Mouse (Mus musculus) urinary bladder, postnatal 10 days (tissue): ENCODE measurements around the gene Elane.

Source experiments
- DNase-seq: peaks from one replicate; pipeline ENCODE4 v3.0.0; 2022; ENCODE audit warnings: low spot score

Gene Elane

DNA sequence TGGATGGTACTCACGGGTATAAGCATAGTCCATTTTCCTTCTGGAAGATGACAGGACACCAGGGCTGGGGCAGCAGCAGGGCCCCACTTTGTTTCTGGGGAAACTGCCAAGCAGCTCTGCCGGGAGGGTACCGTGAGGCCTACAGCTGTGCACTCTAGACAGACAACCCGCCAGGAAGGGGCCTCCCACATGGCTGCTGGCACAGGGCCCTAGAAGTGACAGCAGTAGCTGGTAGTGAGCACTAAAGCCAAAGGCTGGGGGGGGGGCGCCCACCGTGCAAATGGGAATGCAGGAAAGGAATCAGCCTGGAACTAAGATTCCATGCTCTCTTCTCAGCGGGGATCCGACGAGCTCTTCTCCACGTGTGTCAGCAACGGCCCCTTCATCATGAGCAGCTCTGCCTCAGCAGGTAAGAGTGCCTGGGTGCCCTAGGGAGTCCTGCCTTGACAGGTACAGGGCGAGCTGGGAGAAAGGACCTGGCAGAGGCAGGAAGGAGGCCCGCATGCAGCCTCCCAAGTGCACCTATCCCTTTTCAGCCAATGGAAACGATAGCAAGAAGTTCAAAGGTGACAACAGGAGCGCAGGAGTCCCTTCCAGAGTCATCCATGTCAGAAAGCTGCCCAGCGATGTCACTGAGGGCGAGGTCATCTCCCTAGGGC is 27.5 kb upstream of the Elane start:
- DNase-seq = no peak

DNA sequence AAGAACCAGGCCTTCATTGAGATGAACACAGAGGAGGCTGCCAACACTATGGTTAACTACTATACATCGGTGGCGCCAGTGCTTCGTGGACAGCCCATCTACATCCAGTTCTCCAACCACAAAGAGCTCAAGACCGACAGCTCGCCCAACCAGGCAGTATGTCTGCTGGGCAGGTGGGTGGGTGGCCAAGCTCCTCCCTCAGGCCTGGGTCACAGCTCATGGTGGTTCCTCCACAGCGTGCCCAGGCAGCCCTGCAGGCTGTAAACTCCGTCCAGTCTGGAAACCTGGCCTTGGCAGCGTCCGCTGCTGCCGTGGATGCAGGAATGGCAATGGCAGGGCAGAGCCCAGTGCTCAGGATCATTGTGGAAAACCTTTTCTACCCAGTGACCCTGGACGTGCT is 26.9 kb upstream of the Elane start:
- no peak for DNase-seq

DNA sequence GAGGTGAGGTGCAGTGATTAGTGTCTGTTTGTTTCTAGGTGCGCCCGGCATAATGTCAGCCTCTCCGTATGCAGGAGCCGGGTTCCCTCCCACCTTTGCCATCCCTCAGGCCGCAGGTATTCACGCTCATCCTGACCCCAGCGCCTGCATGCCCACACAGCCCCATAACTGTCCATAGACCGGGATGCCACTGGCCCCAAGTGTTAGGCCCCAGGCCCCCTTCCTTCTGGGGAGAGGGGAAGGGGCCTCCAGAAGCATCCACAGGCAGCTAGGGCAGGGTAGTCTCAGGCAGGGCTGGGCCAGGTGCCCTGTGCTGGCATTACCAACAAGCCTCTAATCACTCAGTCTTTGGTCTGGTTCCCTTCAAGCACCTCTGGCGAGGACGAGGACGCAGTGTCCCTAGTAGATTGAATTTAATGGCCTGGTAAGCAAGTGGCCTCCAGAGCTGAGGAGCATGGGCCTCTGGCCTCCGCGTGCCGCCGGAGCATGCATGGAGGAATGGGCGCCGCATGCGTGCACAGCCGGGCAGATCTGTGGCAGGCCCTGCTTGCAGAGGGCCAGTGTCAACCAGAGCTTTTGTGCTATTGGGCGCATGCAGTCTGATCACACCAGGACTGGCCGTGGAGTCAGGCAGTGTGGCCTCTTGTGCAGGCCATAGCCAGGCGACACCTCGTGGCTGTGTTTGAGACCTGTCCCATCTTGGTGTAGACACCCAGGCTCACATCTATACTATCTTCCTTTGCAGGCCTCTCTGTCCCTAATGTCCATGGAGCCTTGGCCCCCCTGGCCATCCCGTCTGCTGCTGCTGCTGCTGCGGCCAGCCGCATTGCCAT is 25.8 kb upstream of the Elane start:
- no peak for DNase-seq

DNA sequence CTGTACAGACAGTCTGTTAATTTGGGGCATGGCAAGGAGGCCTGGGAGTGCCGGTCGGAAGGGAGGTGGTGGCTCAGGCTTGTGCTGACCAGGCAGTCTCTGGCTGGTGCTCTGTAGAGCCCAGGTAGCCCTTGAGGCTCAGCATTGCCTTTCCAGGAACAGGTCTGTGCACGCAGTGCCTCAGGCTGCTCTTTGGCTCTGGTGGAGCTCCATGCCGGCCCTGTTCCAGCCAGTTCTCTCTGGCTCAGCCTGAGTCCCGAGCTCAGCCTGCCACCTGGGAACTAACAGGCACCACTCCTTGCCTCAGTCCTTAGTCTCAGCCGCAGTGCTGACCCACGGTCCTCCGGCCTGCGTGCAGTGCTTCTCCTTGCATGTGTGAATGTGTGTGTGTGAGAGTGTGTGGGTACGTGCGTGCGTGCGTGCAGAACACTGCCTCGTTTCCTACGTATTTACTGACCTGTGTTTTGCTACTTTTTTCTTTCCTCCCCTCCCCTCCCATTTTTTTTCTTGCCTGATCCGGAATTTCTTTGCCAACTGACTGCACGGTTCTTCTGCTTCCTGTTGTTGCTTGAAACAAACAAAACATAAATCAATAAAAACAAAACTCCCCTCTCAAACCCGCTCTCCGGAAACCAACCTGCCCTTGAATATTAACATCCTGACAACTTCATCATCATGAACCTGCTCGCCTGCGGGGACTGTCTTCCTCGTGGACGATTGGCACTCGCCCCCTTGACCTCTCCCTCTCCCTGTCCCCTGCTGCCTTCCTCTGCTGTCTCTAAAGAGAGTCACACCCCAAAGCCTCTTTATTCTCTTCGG is 24.6 kb upstream of the Elane start:
- DNase-seq = no peak

DNA sequence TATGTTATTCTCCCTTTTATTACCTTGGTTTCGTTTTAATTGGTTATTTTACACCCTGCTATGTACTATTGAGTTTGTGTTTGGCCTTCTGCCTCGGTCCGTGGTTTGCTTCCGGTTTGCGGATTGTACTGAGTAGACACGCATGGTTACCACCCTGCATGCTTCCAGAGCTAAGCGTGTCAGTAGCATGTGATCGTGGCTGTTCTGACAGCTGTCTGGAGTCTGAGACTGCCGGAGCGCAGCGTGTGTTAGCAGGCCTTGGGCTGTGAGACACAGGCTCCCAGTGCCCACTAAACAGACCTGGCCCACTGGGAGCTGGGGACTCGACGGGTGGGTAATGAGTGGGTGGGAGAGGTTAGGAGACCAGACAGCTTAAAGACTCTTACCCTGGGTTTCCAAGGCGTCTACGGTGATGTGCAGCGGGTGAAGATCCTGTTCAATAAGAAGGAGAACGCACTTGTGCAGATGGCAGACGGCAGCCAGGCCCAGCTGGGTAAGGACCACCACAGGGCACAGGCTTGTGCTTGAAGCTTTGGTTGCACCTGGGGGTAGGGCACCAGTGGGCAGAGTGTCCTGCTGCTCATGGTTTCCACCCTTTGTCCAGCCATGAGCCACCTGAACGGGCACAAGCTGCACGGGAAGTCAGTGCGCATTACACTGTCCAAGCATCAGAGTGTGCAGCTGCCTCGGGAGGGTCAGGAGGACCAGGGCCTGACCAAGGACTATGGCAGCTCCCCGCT is 23.8 kb upstream of the Elane start:
- no peak for DNase-seq

DNA sequence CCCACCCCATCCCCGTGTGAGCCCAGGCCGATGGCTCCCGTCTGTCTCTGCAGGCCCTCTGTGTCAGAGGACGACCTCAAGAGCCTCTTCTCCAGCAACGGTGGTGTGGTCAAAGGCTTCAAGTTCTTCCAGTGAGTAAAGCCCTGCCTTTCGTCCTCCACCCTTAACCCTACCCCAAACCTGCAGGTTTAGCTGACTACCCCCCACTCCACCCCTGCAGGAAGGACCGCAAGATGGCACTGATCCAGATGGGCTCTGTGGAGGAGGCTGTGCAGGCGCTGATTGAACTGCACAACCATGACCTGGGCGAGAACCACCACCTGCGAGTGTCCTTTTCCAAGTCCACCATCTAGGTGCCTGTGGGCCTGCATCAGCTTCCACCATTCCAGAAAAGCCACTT is 23.1 kb upstream of the Elane start:
- no peak for DNase-seq

DNA sequence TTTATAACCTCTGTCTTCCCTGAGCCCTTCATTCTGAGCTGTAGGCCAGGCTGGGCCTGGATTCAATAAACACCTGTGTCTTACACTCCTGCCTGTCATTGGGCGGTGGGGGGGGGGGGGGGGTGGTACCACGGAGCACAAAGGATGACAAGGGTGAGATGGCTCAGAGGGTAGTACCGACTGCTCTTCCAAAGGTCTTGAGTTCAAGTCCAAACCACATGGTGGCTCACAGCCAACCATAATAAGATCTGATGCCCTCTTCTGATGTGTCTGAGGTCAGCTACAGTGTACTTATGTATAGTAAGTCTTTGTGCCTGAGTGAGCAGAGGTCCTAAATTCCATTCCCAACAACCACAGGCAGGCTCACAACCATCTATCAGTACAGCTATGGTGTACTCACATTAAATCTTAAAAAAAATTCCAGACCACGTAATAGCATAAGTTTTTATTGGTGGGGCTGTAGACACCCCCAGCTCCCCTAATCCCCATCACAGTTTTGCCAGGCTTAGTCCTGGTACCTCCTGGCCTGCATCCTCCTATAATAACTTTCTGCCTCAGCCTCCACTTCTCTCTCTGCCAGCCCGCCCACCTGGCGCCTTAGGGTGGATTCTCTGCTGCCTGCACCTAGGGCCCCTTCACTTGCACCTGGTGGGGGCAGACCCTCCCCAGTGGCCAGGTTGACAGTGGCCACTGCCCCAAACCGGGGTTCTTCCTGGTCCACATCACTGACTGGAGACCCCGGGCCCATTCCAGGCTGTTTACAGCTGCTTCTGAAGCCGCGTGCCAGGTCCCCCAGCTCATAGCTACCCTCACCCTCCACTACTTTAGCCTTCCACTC is 21.5 kb upstream of the Elane start:
- no peak for DNase-seq

DNA sequence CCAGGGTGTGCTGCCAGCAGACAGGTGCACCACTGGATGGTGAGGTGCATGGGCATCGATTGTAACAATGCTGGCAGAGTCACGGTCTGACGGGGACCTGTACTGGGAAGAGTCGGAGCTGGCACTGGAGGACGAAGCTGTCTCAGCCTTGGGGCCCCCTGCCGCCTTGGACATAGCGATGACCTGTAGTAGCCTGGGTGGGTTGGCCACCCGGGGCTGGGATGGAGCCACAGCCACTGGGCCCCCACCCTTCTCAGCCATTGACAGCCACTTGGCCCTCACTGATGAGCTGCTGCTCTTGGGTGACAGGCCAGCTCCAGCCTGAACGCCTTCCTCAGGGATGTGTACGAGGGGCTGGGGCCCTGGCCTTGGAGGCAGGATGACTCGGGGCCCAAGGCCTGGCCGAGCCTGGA is 20.9 kb upstream of the Elane start:
- DNase-seq = no peak

DNA sequence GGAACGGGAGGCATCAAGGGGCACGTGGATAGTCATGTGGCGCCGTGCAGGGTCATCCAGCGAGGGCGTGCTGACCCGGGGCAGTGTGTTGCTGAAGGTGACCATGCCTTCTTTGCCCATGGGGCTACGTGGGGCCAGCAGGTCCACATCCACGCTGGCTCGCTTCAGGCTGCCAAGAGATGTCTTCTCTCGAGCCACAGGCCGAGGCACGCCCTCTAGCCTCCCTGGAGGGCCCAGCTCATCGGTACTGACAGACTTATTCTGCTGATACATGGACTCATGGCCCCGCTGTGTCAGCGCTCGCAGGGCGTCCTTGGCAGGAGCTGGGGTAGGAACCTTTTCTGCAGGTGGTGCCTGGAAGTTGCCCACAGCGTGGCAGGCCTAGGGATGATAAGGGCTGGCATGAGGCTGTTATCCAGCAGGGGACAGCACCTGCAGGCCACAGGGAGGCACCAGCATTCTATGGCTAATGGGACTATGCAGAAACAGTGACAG is 20.2 kb upstream of the Elane start:
- no peak for DNase-seq

DNA sequence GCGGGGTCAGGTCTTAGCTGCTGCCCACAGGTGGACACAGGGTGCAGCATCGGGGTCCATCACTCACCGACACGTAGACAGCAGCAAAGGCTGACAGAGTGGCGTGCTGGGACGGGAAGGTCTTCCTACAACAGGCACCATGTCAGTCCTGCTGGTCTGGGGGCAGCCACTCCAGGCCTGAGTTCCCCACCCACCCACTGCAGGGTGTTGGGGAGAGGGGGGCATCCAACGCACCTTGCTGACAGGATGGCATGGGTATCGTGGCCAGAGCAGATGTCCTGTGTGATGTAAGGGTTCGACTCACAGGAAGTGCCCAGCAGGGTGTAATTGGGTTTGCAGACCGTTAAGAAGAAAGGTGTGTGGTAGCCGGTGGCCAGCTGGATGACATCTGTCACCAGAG is 19.4 kb upstream of the Elane start:
- DNase-seq = no peak

DNA sequence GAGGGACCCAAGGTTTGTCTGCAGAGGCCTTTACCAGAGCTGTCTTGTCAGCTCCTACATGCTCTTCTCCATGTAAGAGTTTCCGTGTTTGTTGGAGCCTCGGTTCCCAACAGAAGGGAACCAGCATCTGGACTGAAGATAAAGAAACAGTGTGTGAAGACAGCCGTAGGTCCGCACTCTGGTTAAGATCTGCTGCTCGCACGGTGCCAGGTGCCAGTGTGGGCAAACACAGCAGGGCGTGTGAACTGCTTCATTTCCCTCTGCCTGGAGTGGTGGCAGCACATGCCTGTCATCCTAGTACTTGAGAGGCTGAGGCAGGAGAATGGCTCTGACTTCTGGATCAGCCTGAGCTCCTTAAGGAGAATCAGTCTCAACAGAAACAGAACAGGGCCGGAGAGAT is 14.2 kb upstream of the Elane start:
- DNase-seq = no peak

DNA sequence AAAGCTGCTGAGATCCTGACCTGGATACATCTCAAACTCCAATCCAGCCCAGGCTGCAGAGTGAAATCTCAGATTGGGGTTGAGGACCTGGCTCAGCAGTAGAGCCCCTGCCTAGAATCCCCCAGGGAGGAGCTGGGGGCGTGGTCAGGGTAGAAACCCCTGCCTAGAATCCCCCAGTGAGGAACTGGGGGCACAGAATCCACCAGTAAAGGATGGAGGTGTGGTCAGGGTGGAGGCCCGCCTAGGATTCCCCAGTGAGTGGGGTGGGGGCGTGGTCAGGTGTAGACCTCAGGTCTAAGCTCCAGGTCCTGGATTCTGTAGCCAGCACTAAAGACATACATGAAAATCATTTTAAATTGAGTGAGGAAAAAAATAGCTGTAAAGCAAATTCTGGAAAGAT is 13.2 kb upstream of the Elane start:
- no peak for DNase-seq

DNA sequence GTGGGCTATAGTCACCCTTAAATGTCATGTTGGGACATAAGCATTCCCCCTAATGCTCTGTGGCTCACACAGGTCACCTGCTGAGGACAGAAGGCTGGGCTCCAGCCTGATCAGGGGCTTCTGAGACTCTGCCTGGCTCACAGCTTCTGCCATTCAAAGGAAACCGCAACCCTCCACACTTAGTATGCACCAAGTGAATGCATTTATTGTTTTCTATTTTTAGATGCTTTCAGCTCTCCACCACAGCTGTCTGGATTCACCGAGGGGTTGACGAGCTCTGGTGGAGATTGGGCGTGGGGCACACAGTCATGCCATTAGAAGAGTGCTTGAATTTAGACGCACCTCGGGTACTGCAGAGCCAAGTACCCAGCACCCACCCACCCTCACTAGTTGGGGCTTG is 12.7 kb upstream of the Elane start:
- no peak for DNase-seq

DNA sequence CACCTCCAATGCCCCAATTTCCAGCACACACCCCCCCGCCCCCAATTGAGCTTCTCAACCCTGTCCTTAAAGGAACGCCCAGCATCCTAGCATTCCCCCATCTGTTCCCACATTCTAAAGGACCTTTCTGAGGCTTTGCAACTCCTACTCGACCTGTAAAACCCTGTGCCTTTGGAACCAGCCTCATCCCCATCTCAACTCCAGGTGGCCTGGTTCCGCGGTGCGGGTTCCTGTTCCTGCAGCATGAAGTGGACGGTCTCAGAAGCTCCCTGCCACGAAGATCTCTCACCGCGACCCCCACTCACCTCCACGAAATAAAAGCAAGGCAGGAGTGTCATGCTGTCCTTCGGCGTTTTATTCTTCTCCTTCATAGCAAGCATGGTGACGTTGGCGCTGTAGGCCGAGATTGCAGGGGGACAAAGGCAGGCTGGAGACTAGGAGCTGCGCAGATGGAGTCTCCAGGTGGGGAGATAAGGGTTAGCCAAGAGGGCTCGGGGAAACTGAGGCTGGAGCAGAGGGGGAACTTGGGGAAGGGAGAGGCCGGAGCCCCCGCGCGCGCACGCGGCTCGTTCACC is 12.2 kb upstream of the Elane start:
- no peak for DNase-seq

DNA sequence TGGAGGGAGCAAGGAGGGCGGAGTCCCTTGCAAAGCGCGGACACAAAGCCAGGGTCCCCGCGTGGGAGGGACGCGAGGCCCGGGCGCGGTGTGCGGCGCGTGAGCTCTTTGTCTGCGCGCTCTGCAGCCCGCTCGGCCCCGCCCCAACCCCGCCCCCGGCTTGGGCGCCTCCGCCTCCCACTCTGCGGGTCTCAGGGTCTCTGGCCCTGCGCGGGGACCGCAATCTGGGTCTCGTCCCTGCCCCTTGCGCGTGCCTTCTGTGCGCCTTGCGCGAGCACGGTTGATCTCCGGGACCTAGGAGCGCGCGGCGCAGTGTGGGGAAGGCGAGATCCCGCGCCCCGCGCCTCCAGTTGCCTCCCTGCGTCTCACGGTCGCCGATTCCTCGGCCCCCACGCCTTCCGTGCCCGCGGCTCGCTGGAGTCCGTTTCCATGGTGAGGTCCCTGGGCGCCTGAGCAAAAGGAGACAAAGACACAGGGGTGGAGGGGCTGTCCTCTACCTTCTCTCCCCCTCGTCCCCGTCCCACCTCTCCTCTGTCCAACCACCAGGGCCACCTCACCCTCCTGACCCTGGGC is 11.7 kb upstream of the Elane start, which contains the start of the genes Prtn3 and Plppr3:
TSS of gene Prtn3 (plus strand) at position 187 of the 573 bp plus-strand sequence.
TSS of gene Plppr3 (minus strand) at position 345 of the 573 bp plus-strand sequence.
- DNase-seq = no peak

DNA sequence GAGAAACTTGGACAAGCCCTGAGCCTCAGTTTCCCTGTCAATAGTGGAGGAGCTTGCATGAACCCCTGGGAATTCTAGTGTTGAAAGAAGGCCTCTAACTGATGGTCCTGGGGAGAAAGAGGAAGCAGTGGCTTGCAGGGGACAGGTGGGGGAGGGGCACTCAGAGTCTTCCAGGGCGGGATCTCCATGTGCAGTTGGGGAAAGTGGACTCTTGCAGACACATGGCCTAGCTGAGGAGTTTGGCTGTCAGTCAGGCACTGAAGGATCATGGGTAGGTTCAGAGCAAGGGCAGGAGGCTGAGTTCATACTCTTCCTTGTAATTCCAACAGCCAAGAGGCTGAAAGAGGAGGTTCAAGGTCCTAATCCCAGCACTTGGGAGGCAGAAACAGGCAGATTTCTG is 8.9 kb upstream of the Elane start:
- DNase-seq = no peak

DNA sequence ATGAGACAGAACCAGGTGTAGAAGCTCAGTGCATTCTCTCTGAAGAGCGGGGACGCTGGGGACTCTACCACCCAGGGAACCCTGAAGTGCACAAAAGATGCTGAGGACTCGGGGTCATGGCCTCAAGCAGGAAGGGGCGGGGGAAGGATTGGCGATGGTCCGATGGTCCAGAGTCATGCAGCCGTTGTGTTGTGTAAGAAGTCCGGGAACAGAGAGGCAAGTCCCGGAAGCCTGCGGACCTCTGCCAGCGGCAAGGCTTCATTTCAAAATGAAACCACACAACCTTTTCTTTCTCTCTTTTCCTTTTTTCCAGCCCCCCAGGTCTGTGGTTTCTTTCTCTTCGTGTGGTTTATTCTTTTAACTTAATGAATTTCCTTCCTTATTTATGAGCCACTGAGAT is 8.3 kb upstream of the Elane start:
- no peak for DNase-seq

DNA sequence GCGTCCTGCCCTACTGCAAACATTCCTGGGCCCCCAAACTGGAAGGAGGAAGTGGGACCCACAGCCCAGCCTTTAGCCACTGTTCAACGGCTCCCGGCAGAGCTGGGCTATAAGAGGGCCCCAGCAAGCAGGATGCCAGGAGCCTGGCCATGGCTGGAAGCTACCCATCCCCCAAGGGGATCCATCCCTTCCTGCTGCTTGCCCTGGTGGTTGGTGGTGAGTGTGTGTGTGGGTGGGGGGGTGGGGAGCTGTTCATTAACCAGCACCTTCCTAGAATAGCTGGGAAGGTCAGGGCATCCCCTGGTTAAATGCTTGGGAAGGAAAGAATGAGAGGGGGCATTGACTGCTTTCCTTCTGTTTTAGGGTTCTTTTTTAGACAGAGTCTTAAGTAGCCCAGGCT is 6.5 kb upstream of the Elane start:
- DNase-seq = no peak

DNA sequence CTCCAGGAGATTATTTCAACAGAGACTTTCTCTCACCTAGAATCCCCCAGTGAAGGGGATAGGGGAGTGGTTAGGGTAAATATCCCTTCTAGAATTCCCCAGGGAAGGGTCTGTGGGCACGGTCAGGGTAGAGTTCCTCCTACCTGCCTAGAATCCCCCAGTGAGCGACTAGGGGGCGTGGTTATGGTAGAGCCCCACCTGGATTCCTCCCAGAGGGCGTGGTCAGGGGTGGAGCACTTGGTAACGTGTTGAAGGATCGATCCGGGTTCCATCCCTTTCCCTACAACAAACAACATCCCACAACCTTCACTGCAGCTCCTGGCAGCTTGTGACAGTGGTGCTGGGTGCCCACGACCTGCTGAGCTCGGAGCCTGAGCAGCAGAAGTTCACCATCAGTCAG is 5.3 kb upstream of the Elane start:
- DNase-seq = no peak

DNA sequence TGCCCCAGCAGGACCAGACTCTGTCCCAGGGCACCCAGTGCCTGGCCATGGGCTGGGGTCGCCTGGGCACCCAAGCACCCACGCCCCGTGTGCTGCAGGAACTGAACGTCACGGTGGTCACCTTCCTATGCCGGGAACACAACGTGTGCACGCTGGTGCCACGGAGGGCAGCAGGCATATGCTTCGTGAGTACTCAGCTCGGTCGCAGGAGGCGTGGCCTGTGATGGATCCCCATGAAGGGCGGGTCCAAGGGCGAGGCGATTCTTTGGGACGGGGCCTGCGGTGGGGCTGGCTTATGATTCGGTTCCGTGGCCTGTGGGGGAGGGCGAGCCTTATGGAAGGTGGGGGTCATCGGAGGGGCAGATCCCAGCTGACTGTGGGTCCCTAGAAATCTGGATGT is 4.1 kb upstream of the Elane start:
- DNase-seq = no peak
